Mouse (Mus musculus) limb, embryonic 14.5 days (tissue): Measurements from ENCODE around the gene Slc46a3. TPM values are rescaled to one million over a fixed set of nuclear protein-coding genes. Genes with fewer than 3 reads are reported as not detected.

Experiments
- ATAC-seq: fragments of 200-750 bp; cut with Nextera tagmentation; 2 replicates; pipeline ENCODE4 v1.8.0; 2017; ENCODE audit warnings: low read depth, moderate number of reproducible peaks, moderate TSS enrichment; ENCODE audit not compliant: low FRiP score
- DNase-seq: peaks from one replicate; pipeline ENCODE4 v3.0.0-alpha.2; 2015; ENCODE audit warnings: low spot score
- H3K27ac ChIP-seq: fragments of 300-500 bp; sonication (generic); replicated peaks from 2 replicates; pipeline ENCODE4 v1.5.1; 2014; ENCODE audit warnings: low read depth, mild to moderate bottlenecking, low read length, moderate library complexity, mixed read lengths
- H3K27me3 ChIP-seq: fragments of 300-500 bp; sonication (generic); 2 replicates; pipeline ENCODE4 v1.6.1; 2014; ENCODE audit warnings: low read length, mixed read lengths; ENCODE audit not compliant: control insufficient read depth, insufficient read depth
- H3K36me3 ChIP-seq: fragments of 300-500 bp; sonication (generic); 2 replicates; pipeline ENCODE4 v1.6.1; 2014; ENCODE audit warnings: mild to moderate bottlenecking, low read length, moderate library complexity, mixed read lengths; ENCODE audit not compliant: control insufficient read depth, insufficient read depth
- H3K4me1 ChIP-seq: fragments of 300-500 bp; sonication (generic); 2 replicates; pipeline ENCODE4 v1.6.1; 2014; ENCODE audit warnings: antibody characterized with exemption, low read length, mixed read lengths; ENCODE audit not compliant: control insufficient read depth, insufficient read depth
- H3K4me2 ChIP-seq: fragments of 300-500 bp; sonication (generic); replicated peaks from 2 replicates; pipeline ENCODE4 v1.6.1; 2014; ENCODE audit warnings: low read depth, mild to moderate bottlenecking, low read length, moderate library complexity; ENCODE audit not compliant: severe bottlenecking
- H3K4me3 ChIP-seq: fragments of 300-500 bp; sonication (generic); replicated peaks from 2 replicates; pipeline ENCODE4 v1.5.1; 2014; ENCODE audit warnings: low read length
- H3K9ac ChIP-seq: fragments of 300-500 bp; sonication (generic); 2 replicates; pipeline ENCODE4 v1.6.1; 2014; ENCODE audit warnings: mild to moderate bottlenecking, low read depth, low read length, moderate library complexity; ENCODE audit not compliant: severe bottlenecking
- H3K9me3 ChIP-seq: fragments of 300-500 bp; sonication (generic); 2 replicates; pipeline ENCODE4 v1.6.1; 2016; ENCODE audit warnings: low read length; ENCODE audit not compliant: control insufficient read depth
- POLR2A ChIP-seq: fragments of 200-500 bp; IDR thresholded peaks from 2 replicates; pipeline ENCODE4 v1.8.0; 2012; ENCODE audit warnings: inconsistent platforms, mild to moderate bottlenecking, moderate library complexity, borderline replicate concordance; ENCODE audit not compliant: insufficient read depth, insufficient read length; ENCODE audit errors: extremely low read depth
- WGBS: fragments of 180-500 bp; shearing (Covaris S2); extraction: QIAGEN DNeasy Blood & Tissue Kit; methylation state at CpG from one replicate; pipeline ENCODE4 v1.1.7; 2014; 5-methylcytosine and 5-hydroxymethylcytosine counted together
- polyA plus RNA-seq, 2 experiments: library from polyadenylated mRNA; depleted of rRNA in 1 of 2; stranded (reverse) in 1 of 2; unstranded in 1 of 2; fragments of >200 nt; fragmentation: Nextera tagmentation in 1 of 2; extraction: Ambion mirVana in 1 of 2; gene quantifications; 2 replicates each; pipeline versions ENCODE4 v1.2.1 to v1.2.3; 2012 to 2014

Slc46a3 gene
- polyA plus RNA-seq, 2 experiments = 3.0 to 3.4 TPM

DNA sequence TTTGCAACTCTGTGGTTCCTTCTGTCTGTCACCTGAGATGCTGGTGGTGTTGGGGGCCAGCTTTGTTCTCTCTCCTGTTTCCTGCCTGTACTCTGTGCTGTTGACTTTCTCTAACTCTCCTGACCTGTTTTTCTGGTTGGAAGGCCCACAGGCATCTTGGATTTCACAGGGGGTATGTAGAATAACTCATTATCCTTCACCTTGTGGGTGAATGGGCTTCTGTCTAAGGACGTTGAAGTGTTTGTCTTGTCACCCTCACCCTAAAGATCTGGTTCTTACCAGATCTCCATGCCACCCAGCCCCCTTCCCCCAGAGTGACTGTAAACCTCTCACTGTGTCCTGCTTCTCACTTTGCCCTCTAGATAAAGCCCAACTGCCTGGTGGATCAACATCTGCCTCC lies 24.3 kb downstream of the Slc46a3 start:
- DNase-seq (no peak), ATAC-seq (no peak)
- no peak overlapping the region for H3K4me3 ChIP-seq
- H3K27me3 ChIP-seq = no peaks in the 10 kb centered on the region
- no peak overlapping the region for H3K9ac ChIP-seq
- H3K36me3 ChIP-seq = peaks cover 93% of the 10 kb centered on the region
- H3K27ac ChIP-seq = 0 out of 2 replicates have a peak overlapping the region, but pooled peaks have one; percentile 19
- H3K4me1 ChIP-seq = no peaks in the 10 kb centered on the region
- no peak for TF ChIP-seq POLR2A
- no peaks in the 10 kb centered on the region for H3K9me3 ChIP-seq
- 88% methylated on average over 1 of the region's 1 CpGs for WGBS
- H3K4me2 ChIP-seq = no peak overlapping the region

DNA sequence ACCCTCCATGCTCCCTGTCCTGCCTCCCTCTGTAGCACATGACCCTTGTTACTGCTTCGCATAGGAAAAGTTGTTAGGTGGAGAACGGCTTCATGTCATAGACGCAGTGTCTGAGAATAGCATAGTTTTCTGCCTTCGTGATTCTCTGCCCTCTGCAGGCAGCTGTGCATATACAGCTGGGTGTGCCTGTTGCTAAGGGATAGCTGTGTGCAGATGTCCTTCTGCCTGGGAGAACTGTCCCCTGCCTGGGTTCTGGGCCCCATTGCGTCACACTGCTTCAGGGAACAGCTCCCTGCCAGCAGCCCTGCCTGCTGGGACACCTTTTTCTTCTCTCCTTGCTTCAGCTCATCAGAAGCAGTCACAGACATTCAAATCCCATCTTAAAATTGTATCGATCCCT lies 25.0 kb downstream of the Slc46a3 start:
- Histone ChIP-seq H3K27me3 (no peaks in the 10 kb centered on the region), H3K9ac (no peak overlapping the region), H3K4me3 (no peak overlapping the region), H3K9me3 (no peaks in the 10 kb centered on the region), H3K4me1 (no peaks in the 10 kb centered on the region), H3K4me2 (no peak overlapping the region), H3K36me3 (peaks cover 91% of the 10 kb centered on the region), H3K27ac (no peak overlapping the region)
- WGBS = 94% methylated on average over 6 of the region's 6 CpGs
- ATAC-seq (no peak), DNase-seq (no peak)
- no peak for TF ChIP-seq POLR2A

DNA sequence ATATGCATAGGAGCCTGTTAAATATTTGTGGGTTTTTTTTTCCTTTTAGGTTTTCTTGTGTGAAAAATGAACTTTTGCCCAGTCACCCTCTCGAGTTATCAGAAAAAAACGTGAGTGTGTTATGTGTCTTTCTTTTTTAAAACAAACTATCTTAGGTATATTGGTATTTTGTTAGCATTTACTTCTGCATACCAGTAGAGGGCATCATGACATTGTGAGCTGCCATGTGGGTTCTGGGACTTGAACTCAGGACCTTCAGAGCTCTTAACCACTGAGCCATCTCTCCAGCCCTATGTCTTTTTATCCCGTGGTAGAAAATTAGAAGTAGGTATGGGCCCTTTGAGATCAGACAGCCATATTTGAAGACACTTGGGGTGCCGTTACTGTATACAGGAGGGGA lies 25.9 kb downstream of the Slc46a3 start:
- ATAC-seq (no peak), DNase-seq (no peak)
- Histone ChIP-seq H3K9me3 (no peaks in the 10 kb centered on the region), H3K27me3 (no peaks in the 10 kb centered on the region), H3K4me3 (no peak overlapping the region), H3K4me1 (no peaks in the 10 kb centered on the region), H3K36me3 (peaks cover 92% of the 10 kb centered on the region), H3K4me2 (no peak overlapping the region), H3K9ac (no peak overlapping the region), H3K27ac (no peak overlapping the region)
- no peak for TF ChIP-seq POLR2A
- 89% methylated on average over 4 of the region's 4 CpGs for WGBS

DNA sequence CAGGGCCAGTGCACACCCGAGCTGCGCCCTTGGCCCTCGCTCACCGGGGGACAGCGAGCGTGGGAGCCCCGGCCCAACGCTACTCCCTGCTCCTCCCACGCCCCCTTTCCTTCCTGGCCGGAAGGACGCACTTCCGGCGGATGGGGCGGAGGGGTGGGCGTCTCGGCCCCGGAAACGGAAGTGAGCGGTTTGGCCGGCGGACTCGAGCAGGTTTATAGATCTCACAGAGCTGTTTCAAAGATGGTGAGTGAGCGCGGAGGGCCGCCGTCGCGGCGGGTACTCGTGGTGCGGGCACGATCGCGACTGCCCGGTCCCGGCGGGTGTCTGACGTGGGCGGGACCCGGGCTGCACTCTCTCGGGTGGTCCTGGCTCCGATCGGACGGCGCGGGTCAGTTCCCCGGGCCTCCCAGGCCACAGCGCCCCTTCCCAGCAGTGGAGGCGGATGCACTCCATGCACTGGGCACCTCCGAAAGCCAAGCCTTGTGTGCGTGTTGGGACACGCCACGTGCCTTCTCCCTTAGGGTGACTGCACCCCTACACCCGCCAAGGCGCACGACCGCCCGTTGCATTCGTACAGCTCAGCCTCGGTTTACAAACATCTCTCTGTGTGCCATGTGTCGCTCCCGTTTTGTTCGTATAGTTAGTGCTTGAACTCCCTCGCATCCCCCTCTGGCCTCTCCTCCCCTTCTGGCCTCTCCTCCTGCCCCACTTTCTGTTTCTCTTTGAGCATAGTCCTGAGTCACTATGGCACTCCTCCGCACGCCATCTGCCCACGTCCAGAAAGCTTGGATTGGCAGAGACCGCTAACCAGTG lies 34.0 kb downstream of the Slc46a3 start, which contains the start of gene Pomp:
Pomp (plus strand) TSS at position 13 of the 813 bp plus-strand sequence.
- peak within 1 kb of the TSS; percentile 67 for H3K27ac ChIP-seq
- peak within 1 kb of the TSS; percentile 94 for H3K4me3 ChIP-seq
- peak; percentile 99 for TF ChIP-seq POLR2A
- DNase-seq = peak; percentile 89
- peak; percentile 95 for ATAC-seq
- peak within 1 kb of the TSS; percentile 89 for H3K9ac ChIP-seq
- peaks cover 11% of the 10 kb centered on the region; the same call in 1 of the 2 replicates for H3K4me1 ChIP-seq
- H3K9me3 ChIP-seq = no peaks in the 10 kb centered on the region
- H3K4me2 ChIP-seq = peak within 1 kb of the TSS; percentile 87
- H3K27me3 ChIP-seq = no peaks in the 10 kb centered on the region
- 2% methylated on average over 51 of the region's 68 CpGs for WGBS
- peaks cover 29% of the 10 kb centered on the region for H3K36me3 ChIP-seq

DNA sequence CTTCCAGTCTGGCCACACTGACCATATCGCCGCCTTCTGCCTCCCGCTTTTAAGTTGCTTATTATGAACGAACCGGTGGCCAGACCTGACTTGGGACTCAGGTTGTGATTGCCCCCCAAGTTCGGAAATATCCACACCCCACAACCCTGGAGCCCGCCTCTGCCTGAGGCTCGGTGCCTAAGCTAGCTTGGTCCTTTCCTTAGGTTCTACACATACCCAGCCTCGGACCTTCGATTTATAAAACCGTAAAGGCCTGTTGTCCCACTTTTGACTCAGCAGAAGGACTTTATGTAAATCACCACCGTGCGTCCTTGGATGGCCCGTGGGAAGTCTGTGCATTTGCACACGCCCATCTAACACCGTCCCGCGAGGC lies 34.6 kb downstream of the Slc46a3 start:
- no peaks in the 10 kb centered on the region for H3K9me3 ChIP-seq
- DNase-seq = no peak
- H3K4me3 ChIP-seq = peak overlapping the region; percentile 94
- peaks cover 27% of the 10 kb centered on the region for H3K36me3 ChIP-seq
- H3K9ac ChIP-seq = peak overlapping the region; percentile 89
- peaks cover 11% of the 10 kb centered on the region; the same call in 1 of the 2 replicates for H3K4me1 ChIP-seq
- no peak for TF ChIP-seq POLR2A
- H3K27ac ChIP-seq = peak overlapping the region; percentile 67; the same call in 1 of the 2 replicates
- under 1% methylated on average over 18 of the region's 18 CpGs for WGBS
- peak; percentile 36 for ATAC-seq
- H3K27me3 ChIP-seq = no peaks in the 10 kb centered on the region
- peak overlapping the region; percentile 75 for H3K4me2 ChIP-seq

DNA sequence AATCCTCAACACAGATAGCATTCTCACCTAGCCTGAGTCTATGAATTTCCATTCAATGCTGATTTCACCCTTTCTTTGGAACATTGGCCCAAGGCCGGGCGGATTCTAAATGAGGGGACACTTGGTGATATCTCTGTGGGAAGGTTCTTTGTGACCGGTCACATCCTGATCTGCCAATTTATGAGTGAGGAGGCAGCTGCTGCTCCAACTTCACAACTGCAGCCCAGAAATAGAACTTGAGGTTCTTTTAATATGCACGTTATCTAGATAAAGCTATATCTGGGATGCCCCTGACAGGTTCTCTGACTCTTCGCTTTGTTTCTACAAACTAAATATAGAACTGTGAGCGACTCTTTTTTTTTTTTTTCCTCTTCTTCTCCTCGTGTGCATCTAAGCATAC lies 44.4 kb downstream of the Slc46a3 start:
- ATAC-seq (no peak), DNase-seq (no peak)
- Histone ChIP-seq H3K36me3 (no peaks in the 10 kb centered on the region), H3K27ac (no peak overlapping the region), H3K4me3 (no peak overlapping the region), H3K4me2 (no peak overlapping the region), H3K4me1 (no peaks in the 10 kb centered on the region), H3K27me3 (no peaks in the 10 kb centered on the region), H3K9me3 (no peaks in the 10 kb centered on the region), H3K9ac (no peak overlapping the region)
- WGBS = 79% methylated on average over 7 of the region's 7 CpGs
- TF ChIP-seq POLR2A = no peak
